Mouse (Mus musculus): ENCODE measurements at regions not wholly inside any gene's neighbourhood (a gene's known extent, or its start where the extent isn't known, plus 50 kb on each side); places are given as distances from the start of the nearest gene placed in this dataset.

DNA sequence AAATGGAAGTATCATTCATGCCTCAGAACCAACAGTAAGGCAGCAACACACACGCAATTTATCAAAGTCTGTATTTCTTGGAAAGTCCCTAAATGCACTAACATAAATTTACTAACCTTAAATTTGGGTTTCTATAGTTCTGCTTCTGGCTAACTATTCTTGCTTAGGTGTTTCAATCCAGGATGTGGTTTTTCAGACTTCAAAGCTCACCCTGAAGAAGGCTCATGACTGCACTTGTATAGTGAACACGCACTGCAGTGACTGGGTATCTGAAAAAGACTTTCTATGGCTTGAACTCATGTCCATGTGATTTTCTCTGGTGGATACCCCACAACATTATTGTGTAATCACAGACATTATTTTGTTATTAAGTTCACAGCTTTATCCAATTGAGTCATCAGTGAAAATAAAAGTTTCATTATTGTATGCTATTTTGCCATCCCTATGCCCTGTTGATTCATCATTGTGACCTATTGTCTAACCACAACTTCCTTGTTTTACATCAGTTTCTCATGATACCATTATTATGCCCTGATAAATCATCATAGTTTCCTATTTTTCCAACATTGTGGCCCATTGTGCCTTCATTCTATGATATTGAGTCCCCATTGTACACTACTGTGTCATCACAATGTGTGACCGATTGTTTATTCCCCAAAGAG, 306.6 kb downstream of the Slco6d1 start:
- no peak for TF ChIP-seq EP300 (IDR thresholded peaks at IDR 0.05; ENCODE audit: low read depth)
- no peak for TF ChIP-seq CTCF (IDR thresholded peaks at IDR 0.05; ENCODE audit: low read depth)

Data from liver, postnatal 0 days (tissue).